Mouse (Mus musculus) kidney, embryonic 14.5 days (tissue): Measurements from ENCODE around the gene Stpg1. TPM values are rescaled to one million over a fixed set of nuclear protein-coding genes. Genes with fewer than 3 reads are reported as not detected.
A peak's percentile ranks its signal among the peaks of the same experiment; 100 is the strongest.

Source experiments
- ATAC-seq: fragments of 200-750 bp; cut with Nextera tagmentation; 2 replicates; pipeline ENCODE4 v1.8.0; 2017; ENCODE audit warnings: moderate number of reproducible peaks, mild to moderate bottlenecking, moderate TSS enrichment, moderate library complexity; ENCODE audit not compliant: low FRiP score, low TSS enrichment
- H3K27ac ChIP-seq: fragments of 300-500 bp; sonication (generic); 2 replicates; pipeline ENCODE4 v1.5.1; 2014; ENCODE audit warnings: low read depth, mild to moderate bottlenecking, low read length, moderate library complexity, mixed read lengths
- H3K27me3 ChIP-seq: fragments of 300-500 bp; sonication (generic); 2 replicates; pipeline ENCODE4 v1.6.1; 2014; ENCODE audit warnings: mild to moderate bottlenecking, low read length; ENCODE audit not compliant: control insufficient read depth, insufficient read depth
- H3K36me3 ChIP-seq: fragments of 300-500 bp; sonication (generic); 2 replicates; pipeline ENCODE4 v1.6.1; 2014; ENCODE audit warnings: low read length, mixed read lengths; ENCODE audit not compliant: control insufficient read depth, insufficient read depth
- H3K4me1 ChIP-seq: fragments of 300-500 bp; sonication (generic); 2 replicates; pipeline ENCODE4 v1.6.1; 2014; ENCODE audit warnings: low read length, mixed read lengths; ENCODE audit not compliant: control insufficient read depth, insufficient read depth
- H3K4me2 ChIP-seq: fragments of 300-500 bp; sonication (generic); replicated peaks from 2 replicates; pipeline ENCODE4 v1.6.1; 2014; ENCODE audit warnings: low read depth, mild to moderate bottlenecking, low read length
- H3K4me3 ChIP-seq: fragments of 300-500 bp; sonication (generic); 2 replicates; pipeline ENCODE4 v1.5.1; 2014; ENCODE audit warnings: mild to moderate bottlenecking, low read length
- H3K9ac ChIP-seq: fragments of 300-500 bp; sonication (generic); 2 replicates; pipeline ENCODE4 v1.6.1; 2014; ENCODE audit warnings: low read depth, mild to moderate bottlenecking, low read length, moderate library complexity
- H3K9me3 ChIP-seq: fragments of 300-500 bp; sonication (generic); 2 replicates; pipeline ENCODE4 v1.6.1; 2016; ENCODE audit warnings: low read length; ENCODE audit not compliant: control insufficient read depth
- WGBS: fragments of 180-500 bp; shearing (Covaris S2); extraction: QIAGEN DNeasy Blood & Tissue Kit; methylation state at CpG from one replicate; pipeline ENCODE4 v1.1.7; 2014; 5-methylcytosine and 5-hydroxymethylcytosine counted together
- polyA plus RNA-seq: library from polyadenylated mRNA; unstranded; fragments of >200 nt; fragmentation: Nextera tagmentation; extraction: Ambion mirVana; gene quantifications from 2 replicates; pipeline ENCODE4 v1.2.1, GENCODE M21; 2014

Stpg1 gene
- polyA plus RNA-seq, 1 experiment from 2014 or later: 0.81 TPM

- no peak for ATAC-seq
- Histone ChIP-seq H3K36me3 (no peaks in the 10 kb centered on the region), H3K4me1 (peaks cover 2% of the 10 kb centered on the region; the same call in 1 of the 2 replicates), H3K27ac (no peak overlapping the region), H3K27me3 (no peaks in the 10 kb centered on the region), H3K9me3 (no peaks in the 10 kb centered on the region), H3K4me3 (no peak overlapping the region), H3K4me2 (no peak overlapping the region), H3K9ac (no peak overlapping the region)
- 84% methylated on average over 12 of the region's 12 CpGs for WGBS
These were observed 44.5 kb downstream of the Stpg1 start for GRCm38 (mm10) chr4:135539056-135539455.

GRCm38 (mm10) chr4:135540057-135540456 lies 45.5 kb downstream of the Stpg1 start:
- H3K4me2 ChIP-seq: no peak overlapping the region
- no peaks in the 10 kb centered on the region for H3K27me3 ChIP-seq
- H3K36me3 ChIP-seq: no peaks in the 10 kb centered on the region
- WGBS: 76% methylated on average over 9 of the region's 9 CpGs
- no peaks in the 10 kb centered on the region for H3K9me3 ChIP-seq
- H3K4me1 ChIP-seq: peaks cover 12% of the 10 kb centered on the region
- no peak overlapping the region for H3K27ac ChIP-seq
- no peak for ATAC-seq
- no peak overlapping the region for H3K9ac ChIP-seq
- no peak overlapping the region for H3K4me3 ChIP-seq

- WGBS: 50% methylated on average over 2 of the region's 2 CpGs
- no peaks in the 10 kb centered on the region for H3K27me3 ChIP-seq
- 0 out of 2 replicates have a peak, but pooled peaks have one; percentile 25 for ATAC-seq
- H3K4me3 ChIP-seq: no peak overlapping the region
- H3K27ac ChIP-seq: no peak overlapping the region
- no peaks in the 10 kb centered on the region for H3K36me3 ChIP-seq
- H3K4me1 ChIP-seq: peaks cover 46% of the 10 kb centered on the region
- H3K9me3 ChIP-seq: no peaks in the 10 kb centered on the region
- H3K9ac ChIP-seq: no peak overlapping the region; the same call in 1 of the 2 replicates
- no peak overlapping the region for H3K4me2 ChIP-seq
These were observed 49.7 kb downstream of the Stpg1 start for GRCm38 (mm10) chr4:135544284-135544683.

- ATAC-seq: peak; percentile 13; the same call in 1 of the 2 replicates
- Histone ChIP-seq H3K9me3 (no peaks in the 10 kb centered on the region), H3K9ac (peak overlapping the region; percentile 34; the same call in 1 of the 2 replicates), H3K4me2 (peak overlapping the region; percentile 33), H3K27me3 (no peaks in the 10 kb centered on the region), H3K4me3 (peak overlapping the region; percentile 24), H3K27ac (no peak overlapping the region), H3K4me1 (peaks cover 46% of the 10 kb centered on the region), H3K36me3 (no peaks in the 10 kb centered on the region)
- 9% methylated on average over 8 of the region's 8 CpGs for WGBS
These were observed 50.5 kb downstream of the Stpg1 start for GRCm38 (mm10) chr4:135545080-135545511.

GRCm38 (mm10) chr4:135546008-135546407 lies 51.4 kb downstream of the Stpg1 start:
- no peak overlapping the region for H3K4me2 ChIP-seq
- WGBS: 87% methylated on average over 7 of the region's 7 CpGs
- no peaks in the 10 kb centered on the region for H3K27me3 ChIP-seq
- no peak for ATAC-seq
- H3K4me1 ChIP-seq: peaks cover 46% of the 10 kb centered on the region
- H3K9me3 ChIP-seq: no peaks in the 10 kb centered on the region
- H3K4me3 ChIP-seq: no peak overlapping the region
- H3K27ac ChIP-seq: no peak overlapping the region
- H3K9ac ChIP-seq: no peak overlapping the region
- no peaks in the 10 kb centered on the region for H3K36me3 ChIP-seq

- ATAC-seq: no peak
- Histone ChIP-seq H3K9me3 (no peaks in the 10 kb centered on the region), H3K4me2 (no peak overlapping the region), H3K36me3 (no peaks in the 10 kb centered on the region), H3K27ac (no peak overlapping the region), H3K9ac (0 out of 2 replicates have a peak overlapping the region, but pooled peaks have one; percentile 4), H3K27me3 (no peaks in the 10 kb centered on the region), H3K4me1 (peaks cover 46% of the 10 kb centered on the region), H3K4me3 (no peak overlapping the region)
- 84% methylated on average over 4 of the region's 4 CpGs for WGBS
These were observed 52.2 kb downstream of the Stpg1 start for GRCm38 (mm10) chr4:135546793-135547192.

- no peak overlapping the region; the same call in 1 of the 2 replicates for H3K27ac ChIP-seq
- ATAC-seq: no peak
- no peaks in the 10 kb centered on the region for H3K27me3 ChIP-seq
- no peak overlapping the region for H3K4me2 ChIP-seq
- peaks cover 46% of the 10 kb centered on the region for H3K4me1 ChIP-seq
- H3K4me3 ChIP-seq: no peak overlapping the region
- 37% methylated on average over 14 of the region's 14 CpGs for WGBS
- H3K9me3 ChIP-seq: no peaks in the 10 kb centered on the region
- 0 out of 2 replicates have a peak overlapping the region, but pooled peaks have one; percentile 18 for H3K9ac ChIP-seq
- H3K36me3 ChIP-seq: no peaks in the 10 kb centered on the region
These were observed 53.0 kb downstream of the Stpg1 start for GRCm38 (mm10) chr4:135547551-135547950.

GRCm38 (mm10) chr4:135548108-135548507 lies 53.5 kb downstream of the Stpg1 start:
- H3K27ac ChIP-seq: no peak overlapping the region; the same call in 1 of the 2 replicates
- 9% methylated on average over 7 of the region's 7 CpGs for WGBS

GRCm38 (mm10) chr4:135548521-135549077 lies 54.0 kb downstream of the Stpg1 start:
- H3K36me3 ChIP-seq: no peaks in the 10 kb centered on the region
- H3K27me3 ChIP-seq: no peaks in the 10 kb centered on the region
- H3K4me2 ChIP-seq: no peak overlapping the region
- no peak overlapping the region for H3K9ac ChIP-seq
- no peak overlapping the region for H3K27ac ChIP-seq
- no peak overlapping the region for H3K4me3 ChIP-seq
- no peaks in the 10 kb centered on the region for H3K9me3 ChIP-seq
- H3K4me1 ChIP-seq: peaks cover 46% of the 10 kb centered on the region
- 27% methylated on average over 9 of the region's 9 CpGs for WGBS
- ATAC-seq: no peak

More at GRCm38 (mm10) chr4:135548108-135548507, 53.5 kb downstream of the Stpg1 start:
- H3K9me3 ChIP-seq: no peaks in the 10 kb centered on the region
- H3K9ac ChIP-seq: 0 out of 2 replicates have a peak overlapping the region, but pooled peaks have one; percentile 18
- no peak overlapping the region for H3K4me3 ChIP-seq
- H3K4me2 ChIP-seq: no peak overlapping the region
- no peaks in the 10 kb centered on the region for H3K27me3 ChIP-seq
- no peaks in the 10 kb centered on the region for H3K36me3 ChIP-seq
- H3K4me1 ChIP-seq: peaks cover 46% of the 10 kb centered on the region
- peak; percentile 32; the same call in 1 of the 2 replicates for ATAC-seq
